Mouse (Mus musculus) heart, postnatal 0 days (tissue): ENCODE measurements around the gene Hk2. TPM values are rescaled to one million over a fixed set of nuclear protein-coding genes. Genes with fewer than 3 reads are reported as not detected.
"Not testable (repeated sequence)": the region's sequence is repeated elsewhere in the genome, so short reads cannot be mapped to it uniquely, and the experiment has no call there.

Experiments used
- ATAC-seq: fragments of 200-750 bp; cut with Nextera tagmentation; 2 replicates; pipeline ENCODE4 v1.8.0; 2017; ENCODE audit warnings: low read depth, moderate number of reproducible peaks, moderate library complexity; ENCODE audit not compliant: insufficient read depth
- DNase-seq: peaks from one replicate; pipeline ENCODE4 v3.0.0-alpha.2; 2016; ENCODE audit warnings: low spot score
- H3K27ac ChIP-seq: fragments of 300-500 bp; sonication (generic); 2 replicates; pipeline ENCODE4 v1.5.1; 2014; ENCODE audit warnings: low read depth, mild to moderate bottlenecking
- H3K27me3 ChIP-seq: fragments of 300-500 bp; sonication (generic); 2 replicates; pipeline ENCODE4 v1.6.1; 2014; ENCODE audit warnings: low read length, mixed read lengths; ENCODE audit not compliant: control insufficient read depth, insufficient read depth
- H3K36me3 ChIP-seq: fragments of 300-500 bp; sonication (generic); replicated peaks from 2 replicates; pipeline ENCODE4 v1.6.1; 2014; ENCODE audit warnings: low read length, mixed read lengths; ENCODE audit not compliant: control insufficient read depth, insufficient read depth
- H3K4me1 ChIP-seq: fragments of 300-500 bp; sonication (generic); 2 replicates; pipeline ENCODE4 v1.6.1; 2014; ENCODE audit warnings: antibody characterized with exemption; ENCODE audit not compliant: control insufficient read depth, insufficient read depth
- H3K4me2 ChIP-seq: fragments of 300-500 bp; sonication (generic); 2 replicates; pipeline ENCODE4 v1.6.1; 2014; ENCODE audit warnings: low read depth, mild to moderate bottlenecking, low read length, moderate library complexity
- H3K4me3 ChIP-seq: fragments of 300-500 bp; sonication (generic); 2 replicates; pipeline ENCODE4 v1.5.1; 2014; ENCODE audit warnings: low read depth, low read length
- H3K9ac ChIP-seq: fragments of 300-500 bp; sonication (generic); replicated peaks from 2 replicates; pipeline ENCODE4 v1.6.1; 2014; ENCODE audit warnings: low read depth, low read length, mixed read lengths
- H3K9me3 ChIP-seq: fragments of 300-500 bp; sonication (generic); replicated peaks from 2 replicates; pipeline ENCODE4 v1.6.1; 2016; ENCODE audit warnings: low read length; ENCODE audit not compliant: control insufficient read depth
- CTCF ChIP-seq: IDR thresholded peaks from 2 replicates; pipeline ENCODE4 v1.5.1; 2016; ENCODE audit warnings: antibody characterized with exemption, control low read depth, low read depth
- EP300 ChIP-seq: IDR thresholded peaks from 2 replicates; pipeline ENCODE4 v1.6.1; 2016; ENCODE audit warnings: antibody characterized with exemption, low read depth
- WGBS: fragments of 180-500 bp; shearing (Covaris S2); extraction: QIAGEN DNeasy Blood & Tissue Kit; methylation state at CpG from one replicate; pipeline ENCODE4 v1.1.7; 2014; 5-methylcytosine and 5-hydroxymethylcytosine counted together
- polyA plus RNA-seq: library from polyadenylated mRNA; unstranded; fragments of >200 nt; fragmentation: Nextera tagmentation; extraction: Ambion mirVana; gene quantifications from 2 replicates; pipeline ENCODE4 v1.2.1, GENCODE M21; 2015
- total RNA-seq: library from RNA; depleted of rRNA; stranded (reverse); fragments of >200 nt; gene quantifications from 2 replicates; pipeline ENCODE4 v1.2.3, GENCODE M21; 2014; ENCODE audit warnings: low replicate concordance

The Hk2 gene
- total and polyA plus RNA-seq, 2 experiments from 2014 or later, result 29.7 to 50.9 TPM

GRCm38 (mm10) chr6:82702593-82703017 lies 71.6 kb downstream of the Hk2 start:
- no peaks in the 10 kb centered on the region for H3K9me3 ChIP-seq
- H3K4me2 ChIP-seq, result no peak overlapping the region
- no peaks in the 10 kb centered on the region for H3K36me3 ChIP-seq
- peak; percentile 77 for DNase-seq
- no peak overlapping the region for H3K27ac ChIP-seq
- peak; percentile 82 for ATAC-seq
- H3K9ac ChIP-seq, result no peak overlapping the region
- 0 out of 2 replicates have a peak, but pooled peaks cover 5% of the 10 kb centered on the region for H3K27me3 ChIP-seq
- 30% methylated on average over 16 of the region's 16 CpGs for WGBS
- no peak for TF ChIP-seq EP300
- peak; percentile 98 for TF ChIP-seq CTCF
- H3K4me3 ChIP-seq, result no peak overlapping the region
- H3K4me1 ChIP-seq, result no peaks in the 10 kb centered on the region

- H3K4me1 ChIP-seq, result no peaks in the 10 kb centered on the region
- no peak overlapping the region for H3K4me3 ChIP-seq
- no peak for DNase-seq
- no peak overlapping the region for H3K27ac ChIP-seq
- H3K27me3 ChIP-seq, result 0 out of 2 replicates have a peak, but pooled peaks cover 5% of the 10 kb centered on the region
- no peaks in the 10 kb centered on the region for H3K9me3 ChIP-seq
- no peak overlapping the region for H3K4me2 ChIP-seq
- H3K9ac ChIP-seq, result no peak overlapping the region
- TF ChIP-seq CTCF, result no peak
- no peak for TF ChIP-seq EP300
- 64% methylated on average over 6 of the region's 6 CpGs for WGBS
- no peaks in the 10 kb centered on the region for H3K36me3 ChIP-seq
- ATAC-seq, result no peak
Observed at GRCm38 (mm10) chr6:82701296-82701695, 73.0 kb downstream of the Hk2 start.

GRCm38 (mm10) chr6:82699831-82700230 lies 74.4 kb downstream of the Hk2 start:
- Histone ChIP-seq H3K36me3 (no peaks in the 10 kb centered on the region), H3K9me3 (no peaks in the 10 kb centered on the region), H3K4me2 (no peak overlapping the region), H3K27me3 (0 out of 2 replicates have a peak, but pooled peaks cover 5% of the 10 kb centered on the region), H3K4me1 (no peaks in the 10 kb centered on the region), H3K4me3 (no peak overlapping the region), H3K27ac (no peak overlapping the region), H3K9ac (no peak overlapping the region)
- ATAC-seq (no peak), DNase-seq (no peak)
- 43% methylated on average over 5 of the region's 5 CpGs for WGBS
- TF ChIP-seq EP300 (no peak), CTCF (no peak)

- no peak for ATAC-seq
- Histone ChIP-seq H3K27me3 (no peaks in the 10 kb centered on the region), H3K4me1 (no peaks in the 10 kb centered on the region), H3K27ac (no peak overlapping the region), H3K36me3 (no peaks in the 10 kb centered on the region), H3K9me3 (no peaks in the 10 kb centered on the region), H3K4me3 (no peak overlapping the region), H3K4me2 (no peak overlapping the region), H3K9ac (no peak overlapping the region)
- DNase-seq, result no peak
- TF ChIP-seq EP300 (no peak), CTCF (no peak)
- WGBS, result 86% methylated on average over 3 of the region's 3 CpGs
Observed at GRCm38 (mm10) chr6:82696736-82697135, 77.5 kb downstream of the Hk2 start.

GRCm38 (mm10) chr6:82694668-82695067 lies 79.6 kb downstream of the Hk2 start:
- Histone ChIP-seq H3K4me3 (no peak overlapping the region), H3K4me1 (no peaks in the 10 kb centered on the region), H3K4me2 (peak overlapping the region; percentile 33; the same call in 1 of the 2 replicates), H3K9ac (no peak overlapping the region), H3K36me3 (no peaks in the 10 kb centered on the region), H3K9me3 (no peaks in the 10 kb centered on the region), H3K27me3 (no peaks in the 10 kb centered on the region), H3K27ac (no peak overlapping the region)
- TF ChIP-seq EP300 (no peak), CTCF (no peak)
- 48% methylated on average over 13 of the region's 13 CpGs for WGBS
- DNase-seq (no peak), ATAC-seq (no peak)

- Histone ChIP-seq H3K36me3 (no peaks in the 10 kb centered on the region), H3K4me1 (no peaks in the 10 kb centered on the region), H3K9me3 (no peaks in the 10 kb centered on the region), H3K27me3 (no peaks in the 10 kb centered on the region), H3K4me2 (no peak overlapping the region), H3K9ac (no peak overlapping the region), H3K4me3 (no peak overlapping the region), H3K27ac (no peak overlapping the region)
- WGBS, result 62% methylated on average over 4 of the region's 4 CpGs
- no peak for DNase-seq
- ATAC-seq, result no peak
- TF ChIP-seq EP300 (no peak), CTCF (no peak)
Observed at GRCm38 (mm10) chr6:82689474-82689873, 84.8 kb downstream of the Hk2 start.

- not testable (repeated sequence) for H3K36me3 ChIP-seq, H3K9ac ChIP-seq, ATAC-seq, H3K27me3 ChIP-seq, H3K4me3 ChIP-seq, H3K9me3 ChIP-seq, H3K4me2 ChIP-seq, H3K4me1 ChIP-seq, H3K27ac ChIP-seq, DNase-seq
- WGBS, result 56% methylated on average over 5 of the region's 5 CpGs
Observed at GRCm38 (mm10) chr6:82688586-82688985, 85.7 kb downstream of the Hk2 start.
